Mouse (Mus musculus): ENCODE measurements at regions not wholly inside any gene's neighbourhood (a gene's known extent, or its start where the extent isn't known, plus 50 kb on each side); places are given as distances from the start of the nearest gene placed in this dataset.

DNA sequence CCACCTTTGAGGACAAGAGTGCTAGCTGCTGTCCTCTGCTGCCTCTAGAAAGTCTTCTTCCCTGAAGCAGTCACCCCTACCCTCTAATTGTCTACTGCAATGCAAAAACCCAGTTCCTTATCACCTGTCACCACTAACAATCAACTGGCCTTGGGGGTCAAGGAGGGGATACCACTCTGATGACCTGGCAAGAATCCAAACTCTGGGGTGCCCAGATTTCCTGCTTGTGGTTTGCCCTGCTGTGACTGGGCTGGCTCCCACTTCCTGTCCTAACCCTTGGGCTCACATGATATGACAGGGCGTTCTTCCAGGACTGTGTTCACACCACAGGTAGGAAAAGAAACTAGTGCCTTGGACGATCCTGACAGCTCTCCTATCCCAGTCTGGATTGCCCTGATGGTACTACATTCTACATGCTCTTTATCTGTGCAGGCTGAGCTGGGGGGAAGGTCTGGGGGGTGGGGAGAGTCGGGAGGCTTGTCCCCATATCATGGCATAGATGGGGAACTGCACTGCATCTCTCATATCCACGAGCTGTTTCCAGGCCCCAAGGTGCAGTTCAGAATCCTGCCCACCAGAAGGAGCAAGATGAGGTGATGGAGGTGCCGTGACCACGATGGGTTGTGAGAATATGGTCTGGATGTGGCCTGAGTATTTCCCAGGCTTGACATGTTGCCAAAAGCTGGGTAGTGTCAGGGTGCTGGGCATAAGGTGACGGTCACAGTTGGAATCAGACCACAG lies 81.0 kb downstream of the Maf start:
- no peak for DNase-seq

DNA sequence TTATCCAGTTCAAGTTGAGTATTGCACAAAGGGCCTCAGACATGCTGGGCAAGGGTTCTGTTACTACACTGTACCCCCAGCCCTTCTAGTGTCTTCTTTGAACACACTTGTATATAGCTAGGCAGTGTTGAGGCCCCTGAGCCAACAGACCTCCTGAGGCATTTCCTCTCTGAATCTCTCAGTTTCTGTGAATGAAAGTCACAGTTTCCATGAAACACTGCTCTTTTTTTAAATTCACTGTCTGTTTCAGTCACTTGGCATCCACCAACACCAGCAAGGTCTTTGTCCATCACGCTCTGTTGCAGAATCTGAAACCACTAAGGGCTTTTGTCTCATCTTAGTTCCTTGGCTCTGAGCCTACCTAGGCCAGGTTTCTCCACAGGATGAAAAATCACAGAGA lies 82.5 kb downstream of the Maf start:
- no peak for DNase-seq

DNA sequence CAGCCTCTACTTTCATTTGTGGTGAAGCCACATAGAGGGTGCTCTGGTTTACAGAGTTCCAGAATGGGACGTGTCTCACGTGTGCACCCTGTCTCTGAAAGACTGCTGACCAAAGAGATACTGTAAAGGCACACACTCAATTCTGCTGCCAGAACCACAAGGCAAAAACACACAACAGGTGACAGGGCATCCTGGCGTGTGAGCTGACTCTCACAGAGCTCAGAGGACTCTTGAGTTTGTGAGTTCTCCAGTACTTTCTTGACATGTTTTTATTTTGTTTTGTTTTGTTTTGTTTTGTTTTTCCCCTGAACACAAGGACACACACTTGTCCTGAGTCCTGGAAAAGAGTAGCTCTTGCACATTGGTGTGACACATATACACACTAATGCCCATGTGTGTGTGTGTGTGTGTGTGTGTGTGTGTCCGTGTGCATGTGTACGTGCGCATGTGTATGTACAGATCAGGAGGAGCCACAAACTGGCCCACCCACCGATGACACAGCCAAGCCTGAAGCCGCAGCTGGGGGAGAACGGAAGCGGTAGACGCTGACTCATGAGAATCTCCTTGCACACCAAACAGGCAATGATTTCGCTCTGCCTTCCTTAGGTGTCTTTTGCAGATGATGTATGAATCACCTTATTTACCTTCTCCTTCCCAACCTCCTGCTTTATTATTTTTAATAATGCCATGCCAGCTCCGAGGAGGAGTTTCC lies 89.4 kb downstream of the Maf start:
- no peak for DNase-seq

DNA sequence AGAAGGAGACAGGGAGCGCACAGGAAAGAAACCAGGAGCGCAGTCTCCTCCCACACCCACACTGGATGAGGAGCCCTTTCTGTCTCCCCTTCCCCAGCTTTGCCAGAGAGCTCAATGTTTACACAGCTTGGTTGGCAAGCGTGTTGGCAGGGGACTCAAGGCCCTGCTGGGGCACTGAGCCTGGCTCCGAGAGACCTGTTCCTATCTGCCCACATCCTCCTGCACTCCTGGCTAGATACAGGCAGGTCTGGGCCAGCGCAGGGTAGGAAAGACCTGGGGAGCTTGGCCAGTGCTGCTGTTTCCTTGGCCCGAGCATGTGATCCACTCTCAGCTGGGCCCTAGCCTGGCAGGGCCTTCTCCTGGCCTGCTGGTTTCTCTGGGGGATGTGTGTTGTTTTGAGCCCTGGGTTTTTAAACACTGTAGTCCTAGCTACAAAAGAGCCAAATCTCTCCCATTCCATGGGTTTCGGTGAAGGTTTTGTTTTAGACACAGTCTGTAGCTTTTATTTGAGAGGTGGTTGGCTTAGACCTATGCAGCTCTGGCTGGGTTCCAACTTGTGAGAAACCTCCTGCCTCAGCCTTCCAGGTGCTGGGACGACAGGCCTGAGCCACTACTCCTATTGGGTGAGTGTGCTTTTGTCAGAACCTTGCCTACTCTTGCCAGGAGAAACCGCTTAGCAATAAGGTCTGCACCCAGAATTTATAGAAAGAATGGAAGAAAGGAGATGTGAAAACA lies 90.6 kb downstream of the Maf start:
- DNase-seq = peak; percentile 74

DNA sequence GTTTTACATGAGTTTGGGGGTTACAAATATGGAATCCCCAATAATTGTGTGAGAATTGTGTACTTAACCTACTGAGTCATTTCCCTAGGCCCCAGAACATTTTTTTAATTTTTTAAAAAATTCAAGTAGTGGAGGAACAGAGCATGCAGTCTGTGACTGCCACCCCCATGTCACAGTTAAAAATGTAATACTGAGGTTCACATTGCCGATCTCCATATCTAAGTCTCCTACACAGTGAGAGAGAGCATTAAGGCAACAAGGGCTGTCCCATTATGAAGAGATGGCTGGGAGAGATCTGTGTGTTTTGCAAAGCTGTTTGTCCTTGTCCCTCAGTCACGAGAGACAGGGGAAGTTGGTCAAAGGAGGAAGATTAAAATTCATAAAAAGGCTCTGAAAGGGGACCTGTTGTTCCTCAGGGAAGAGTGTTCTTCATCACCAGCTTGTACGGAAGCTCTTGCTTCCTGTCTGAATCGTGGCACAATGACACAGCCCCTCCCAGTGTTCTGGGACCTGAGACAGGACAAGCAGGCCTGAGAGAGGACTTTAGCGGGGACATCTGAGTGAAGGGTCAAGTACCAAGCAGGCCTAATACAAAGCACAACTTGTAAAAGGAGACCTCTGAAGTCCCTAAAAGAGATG lies 93.5 kb downstream of the Maf start:
- DNase-seq = no peak

DNA sequence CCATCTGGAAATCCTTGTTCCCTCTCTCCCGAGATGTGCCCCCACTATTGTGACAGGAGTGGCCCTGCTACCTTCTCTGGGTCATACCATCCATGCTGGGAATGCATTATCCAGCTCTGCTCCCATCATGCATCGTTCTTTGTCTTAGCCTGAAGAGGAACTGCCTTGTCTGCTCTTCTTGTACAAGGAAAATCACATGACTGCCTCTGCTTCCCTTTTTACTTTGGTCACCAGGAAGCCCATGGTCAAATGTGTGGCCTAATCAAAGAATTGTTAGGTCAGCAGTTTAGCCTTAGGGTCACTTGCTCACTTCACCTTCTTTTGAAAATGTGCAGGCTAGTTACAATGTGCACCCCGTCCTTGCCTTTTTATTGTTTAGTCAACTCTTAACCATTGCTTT lies 95.5 kb downstream of the Maf start:
- DNase-seq = no peak

DNA sequence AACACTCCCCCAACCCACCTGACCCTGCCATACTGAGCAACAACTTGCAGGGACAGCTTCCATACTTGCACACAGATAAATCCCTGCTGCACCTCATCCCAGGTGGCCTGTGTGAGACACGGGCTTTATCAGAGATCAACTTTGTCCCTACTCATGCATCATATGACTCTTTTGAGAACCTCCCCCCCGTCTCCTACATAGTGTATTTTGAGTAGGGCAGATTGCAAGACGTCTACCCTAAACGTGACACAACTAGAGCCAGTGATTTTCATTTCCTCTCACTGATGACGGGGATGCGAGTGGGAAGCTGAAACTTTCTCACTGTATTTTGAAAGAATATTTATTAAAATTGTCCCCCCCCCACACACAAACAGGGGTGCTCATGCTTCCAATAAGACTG lies 107.8 kb downstream of the Maf start:
- DNase-seq = no peak

DNA sequence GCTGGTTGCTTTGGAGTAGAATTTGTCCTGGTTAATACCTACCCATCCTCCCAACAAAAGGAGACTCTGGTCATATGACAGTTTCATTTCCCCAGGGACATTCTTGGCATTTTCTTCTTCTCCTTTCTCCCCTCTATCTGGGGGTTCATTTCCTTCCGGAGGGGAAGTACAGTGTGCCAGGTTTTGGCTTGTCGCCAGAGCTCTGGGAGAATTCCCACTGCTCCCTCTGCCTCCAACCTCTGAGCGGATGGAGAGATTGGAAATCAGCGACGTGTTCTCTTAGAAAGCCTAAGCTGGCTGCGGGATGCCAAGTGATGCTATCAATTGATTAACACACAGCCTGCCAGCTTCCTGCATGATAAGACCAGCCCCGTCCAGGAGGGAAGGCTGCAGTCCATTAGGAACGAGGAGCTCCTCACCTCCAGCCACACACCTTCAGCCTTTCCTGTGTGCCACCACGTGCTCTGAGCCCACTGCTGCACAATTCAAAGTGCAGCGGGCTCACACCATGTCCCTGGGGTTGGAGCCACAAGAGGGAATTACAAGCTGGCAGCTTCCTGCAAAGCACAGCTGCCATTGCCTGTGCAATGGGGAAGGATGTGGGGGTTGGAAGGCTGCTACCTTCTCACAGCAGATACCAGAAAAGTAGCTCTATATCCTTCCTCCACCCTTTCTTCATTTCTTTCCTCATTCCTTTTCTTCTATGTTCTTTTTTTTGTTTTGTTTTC lies 110.2 kb downstream of the Maf start:
- peak; percentile 19 for DNase-seq

DNA sequence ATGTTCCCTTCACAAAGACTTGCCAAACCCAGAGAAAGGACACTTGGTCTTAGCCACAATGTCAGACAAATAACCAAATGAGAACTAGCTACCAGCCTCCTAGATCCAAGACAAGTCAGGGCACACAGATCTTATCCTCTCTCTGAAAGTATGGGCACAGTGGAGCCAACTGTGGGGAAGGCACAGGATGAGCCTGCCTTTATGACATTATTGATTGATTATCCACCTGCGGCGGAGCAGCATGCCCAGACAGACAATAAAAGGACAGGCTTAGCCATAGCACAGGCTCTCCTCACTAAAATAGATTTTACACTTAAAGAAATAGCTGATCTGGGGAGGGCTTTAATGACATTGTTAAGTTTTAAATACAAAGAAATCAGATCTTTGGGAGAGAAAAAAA lies 117.9 kb downstream of the Maf start:
- DNase-seq = no peak

DNA sequence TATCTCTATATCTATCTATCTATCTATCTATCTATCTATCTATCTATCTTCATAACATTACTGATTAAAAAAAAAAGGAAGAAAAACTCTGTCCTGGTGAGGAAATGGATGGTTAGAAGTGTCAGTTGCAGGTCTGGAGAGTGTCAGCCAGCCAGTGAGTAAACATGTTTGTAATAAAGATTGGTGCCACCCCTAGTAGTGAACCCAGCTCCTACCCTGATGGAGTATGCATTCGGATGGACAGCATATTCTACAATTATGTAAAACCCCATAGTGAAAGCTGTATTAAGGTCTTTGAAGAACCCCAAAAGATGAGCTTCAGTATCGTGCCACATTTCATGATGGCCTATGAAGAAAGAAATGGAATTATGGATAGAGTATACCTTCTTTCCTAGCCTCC lies 118.5 kb downstream of the Maf start:
- DNase-seq = no peak

DNA sequence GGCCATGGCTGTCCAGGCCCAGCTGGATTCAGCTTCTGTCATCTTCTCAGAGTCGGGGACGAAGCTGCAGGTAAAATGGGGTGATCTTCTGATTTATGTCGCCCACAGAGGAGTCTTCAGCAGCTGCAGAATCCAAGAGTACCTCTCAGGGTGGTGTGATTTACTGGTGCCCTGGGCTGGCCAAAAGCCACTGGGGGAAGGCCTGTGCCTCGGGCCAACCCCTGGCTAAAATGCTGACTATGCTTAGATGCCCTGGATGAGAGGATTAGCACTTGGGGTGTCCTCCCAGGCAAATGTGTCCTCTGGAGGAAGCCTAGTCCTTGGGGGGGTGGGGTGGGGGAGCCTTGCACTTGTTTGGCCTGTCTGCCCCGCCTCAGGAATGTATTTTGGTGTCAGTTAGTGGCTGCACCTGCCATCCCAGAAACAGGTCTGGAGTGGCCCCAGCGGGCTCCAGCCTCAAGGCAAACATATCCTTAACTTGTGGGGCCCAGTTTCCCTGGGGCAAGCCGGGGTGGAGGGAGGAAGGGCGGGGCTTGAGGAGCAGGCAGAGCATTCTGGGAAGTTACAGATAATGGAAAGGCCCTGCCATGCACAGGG lies 123.2 kb downstream of the Maf start:
- DNase-seq = no peak

DNA sequence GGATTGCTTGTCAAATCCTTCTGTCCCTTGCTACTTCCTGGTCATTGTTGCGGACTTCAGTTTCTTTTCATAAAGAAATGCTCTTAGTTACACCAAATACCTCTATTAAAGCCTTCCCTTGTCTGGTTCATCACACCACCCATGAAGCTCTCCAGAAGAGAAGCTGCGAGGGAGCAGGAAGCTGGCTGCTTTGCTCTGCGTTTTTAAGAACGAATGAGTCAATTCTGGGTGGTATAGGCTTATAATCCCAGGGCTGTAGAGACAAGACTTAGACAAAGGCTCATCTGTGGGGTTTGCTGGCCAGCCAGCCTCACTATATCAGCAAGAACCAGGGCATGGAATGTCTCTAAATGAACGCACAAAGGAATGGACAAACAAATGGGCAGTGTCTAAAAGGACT lies 124.4 kb downstream of the Maf start:
- no peak for DNase-seq

DNA sequence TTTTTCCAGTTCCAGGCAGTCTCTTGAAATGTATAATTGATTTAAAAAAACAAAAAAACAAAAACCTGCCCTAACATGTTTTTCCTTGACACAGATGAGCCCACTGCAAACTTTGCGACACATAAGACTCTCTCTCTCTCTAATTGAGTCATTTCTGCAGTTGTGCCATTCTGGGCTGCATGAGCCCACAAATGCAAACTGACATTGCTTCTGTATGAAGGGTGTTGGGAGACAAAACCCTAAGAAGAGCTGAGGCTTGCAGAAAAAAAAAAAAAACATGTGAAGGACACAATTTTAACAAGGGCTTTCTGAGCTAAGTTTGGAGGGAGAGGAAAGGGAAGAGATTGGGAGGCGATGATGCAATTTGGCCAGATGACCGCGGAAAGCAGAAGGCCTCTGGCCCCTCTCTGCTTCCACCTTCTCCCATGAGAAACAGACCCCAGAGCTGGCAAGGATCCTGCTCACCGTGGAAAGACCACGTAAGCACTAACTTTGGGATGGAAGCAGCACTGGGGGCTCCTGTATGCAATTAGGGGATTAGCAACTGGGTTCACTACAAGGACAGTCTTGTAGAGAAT lies 125.6 kb downstream of the Maf start:
- DNase-seq = no peak

DNA sequence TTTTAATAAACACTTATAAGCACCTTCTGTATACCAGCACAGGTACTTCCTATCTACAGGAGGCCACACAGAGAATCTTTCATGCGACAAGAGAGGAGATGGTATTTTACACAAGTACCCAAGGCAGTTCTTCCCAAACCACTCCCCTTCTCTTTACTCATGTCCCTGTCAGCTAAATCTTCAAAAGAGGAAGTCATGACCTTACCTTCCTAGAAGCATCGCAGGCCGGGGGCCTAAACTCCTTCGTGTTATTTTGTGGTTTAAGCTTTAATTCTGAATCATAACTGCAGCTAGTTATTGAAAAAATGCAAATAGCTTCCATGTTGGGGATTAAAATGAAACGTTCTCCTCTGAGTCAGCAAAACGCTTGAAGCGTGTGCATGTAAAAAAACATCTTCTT lies 139.2 kb downstream of the Maf start:
- no peak for DNase-seq

DNA sequence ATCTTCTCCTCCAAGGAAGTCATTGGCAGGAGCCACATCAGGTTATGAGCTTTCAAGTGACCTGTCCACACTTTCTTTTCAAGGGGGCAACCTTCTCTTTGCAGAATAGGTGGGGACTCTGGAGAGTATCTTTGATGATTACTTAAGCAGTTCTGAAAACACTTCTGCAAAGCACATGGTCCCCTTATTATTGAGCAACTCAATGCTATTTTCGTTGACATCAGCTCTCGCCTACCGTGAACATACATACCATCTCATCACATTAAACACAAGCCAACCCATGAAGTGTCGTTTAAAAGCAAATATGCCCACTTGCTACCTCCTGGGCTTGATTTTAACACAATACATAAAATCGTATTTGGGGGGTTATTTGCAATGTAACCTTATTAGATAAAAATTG lies 141.8 kb downstream of the Maf start:
- no peak for DNase-seq

DNA sequence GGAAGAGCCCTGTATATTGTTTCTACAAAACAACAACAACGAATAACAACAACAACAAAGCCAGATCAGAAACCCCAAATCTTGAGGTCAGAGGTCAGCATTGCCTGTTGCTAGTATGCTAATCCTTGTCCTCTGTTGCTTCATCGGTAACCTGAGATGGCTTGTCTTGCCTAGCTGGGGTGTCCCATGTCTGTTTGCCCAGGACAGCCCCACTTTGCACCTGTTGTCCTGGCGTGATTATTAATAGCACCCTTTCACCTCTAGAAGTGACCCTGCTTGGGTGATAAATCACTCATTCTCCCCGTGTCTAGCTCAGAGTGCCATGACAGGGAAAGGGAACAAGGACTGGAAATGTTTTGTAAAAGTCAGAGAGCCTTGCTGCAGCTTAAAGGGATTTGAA lies 145.2 kb downstream of the Maf start:
- DNase-seq = no peak

DNA sequence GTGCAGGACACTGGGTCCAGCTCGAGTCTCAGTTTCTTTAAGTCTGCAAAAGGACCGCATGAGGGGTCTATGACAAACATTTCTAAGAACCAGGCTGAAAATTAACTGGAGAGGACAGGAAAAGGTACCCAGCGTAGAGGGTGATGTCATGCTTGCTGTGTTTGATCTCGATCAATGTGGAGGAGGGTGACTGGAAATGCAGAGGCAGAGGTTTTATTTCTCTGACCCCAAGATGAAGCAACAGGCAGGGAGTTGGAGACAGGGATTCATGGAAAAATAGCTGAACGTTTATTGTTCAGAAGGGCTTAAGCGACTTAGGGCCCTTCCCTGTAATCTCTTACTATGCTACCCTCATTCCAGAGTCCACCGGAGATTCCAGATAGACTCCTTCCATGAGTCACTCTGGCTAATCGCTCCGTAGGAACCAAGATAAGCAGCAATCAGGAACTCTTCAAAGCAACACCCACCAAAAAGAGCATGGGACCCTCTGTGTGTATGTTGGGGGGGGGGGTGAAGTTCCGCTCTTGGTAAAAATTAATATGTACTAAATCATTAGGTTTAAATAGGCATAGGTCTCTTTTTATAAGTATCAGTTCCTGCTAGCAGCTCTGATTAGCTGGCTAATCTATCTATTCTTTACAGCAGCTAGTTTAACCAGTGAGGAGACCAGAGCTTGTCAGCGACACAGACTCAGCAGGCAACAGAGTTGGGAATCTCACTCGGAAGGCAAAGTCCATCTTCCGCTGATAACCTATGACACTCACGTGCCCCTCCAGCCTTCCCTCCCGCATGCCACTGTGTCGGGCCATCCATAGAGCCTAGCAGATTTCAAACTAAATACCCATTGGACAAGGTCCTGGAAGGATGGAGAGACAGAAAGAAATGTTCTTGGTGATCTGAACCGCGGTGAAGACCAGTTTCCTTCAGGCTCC lies 146.3 kb downstream of the Maf start:
- no peak for DNase-seq

DNA sequence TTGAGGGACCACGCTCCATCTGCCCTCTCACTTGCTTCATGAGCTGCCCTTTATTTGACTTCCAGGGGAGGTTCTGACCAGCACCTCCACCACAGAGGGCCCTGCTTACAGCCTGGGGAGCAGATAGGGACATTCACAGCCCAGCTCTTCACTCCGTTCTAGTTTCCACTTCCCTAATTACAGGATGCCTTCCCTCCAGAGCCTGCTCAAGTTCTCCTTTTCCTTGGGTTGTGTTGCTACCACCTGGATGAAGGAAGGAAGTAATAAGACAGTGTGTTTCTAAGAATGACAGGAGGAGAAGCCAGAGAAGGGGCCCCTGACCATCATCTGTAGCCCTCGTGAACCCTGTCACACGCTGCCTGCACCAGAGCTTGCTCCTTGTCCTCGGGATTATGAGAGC lies 152.1 kb downstream of the Maf start:
- no peak for DNase-seq

DNA sequence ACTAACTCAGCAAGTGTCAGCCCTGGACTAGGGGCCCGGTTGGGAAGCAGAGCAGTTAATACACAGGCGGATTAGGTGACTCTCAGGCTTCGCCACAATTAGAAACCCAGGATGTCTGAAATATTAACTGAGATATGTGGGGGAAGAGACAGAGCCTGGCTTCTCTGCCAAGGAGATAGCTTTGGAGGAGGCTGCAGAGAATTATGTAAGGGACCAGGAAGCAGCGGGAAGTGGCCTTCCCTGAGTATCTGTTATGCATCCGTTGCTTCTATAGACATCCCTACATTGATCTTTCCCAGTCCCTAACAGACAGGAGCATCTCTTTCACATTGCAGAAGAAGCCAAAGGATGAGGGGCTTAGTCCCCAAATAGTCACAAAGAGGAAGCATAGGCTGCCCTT lies 153.4 kb downstream of the Maf start:
- no peak for DNase-seq

DNA sequence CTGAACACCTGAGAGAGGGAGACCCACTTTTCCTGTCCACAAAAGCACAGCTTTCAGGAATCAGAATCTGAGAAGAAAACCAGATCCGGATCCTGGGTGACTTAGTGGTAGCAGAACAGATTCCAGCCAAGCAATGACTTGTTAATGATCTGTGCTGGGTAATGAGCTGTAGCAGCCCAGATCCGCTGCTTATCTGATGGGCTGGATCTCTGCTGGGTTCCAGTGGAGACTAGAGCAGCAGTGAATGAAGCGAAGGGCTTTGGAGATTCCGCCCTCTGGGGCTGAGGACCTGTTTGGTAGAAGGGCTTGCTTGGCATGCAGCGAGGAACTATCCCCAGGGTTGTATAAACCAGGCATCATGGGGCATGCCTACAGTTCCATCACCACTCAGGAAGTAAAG lies 156.3 kb downstream of the Maf start:
- no peak for DNase-seq

DNA sequence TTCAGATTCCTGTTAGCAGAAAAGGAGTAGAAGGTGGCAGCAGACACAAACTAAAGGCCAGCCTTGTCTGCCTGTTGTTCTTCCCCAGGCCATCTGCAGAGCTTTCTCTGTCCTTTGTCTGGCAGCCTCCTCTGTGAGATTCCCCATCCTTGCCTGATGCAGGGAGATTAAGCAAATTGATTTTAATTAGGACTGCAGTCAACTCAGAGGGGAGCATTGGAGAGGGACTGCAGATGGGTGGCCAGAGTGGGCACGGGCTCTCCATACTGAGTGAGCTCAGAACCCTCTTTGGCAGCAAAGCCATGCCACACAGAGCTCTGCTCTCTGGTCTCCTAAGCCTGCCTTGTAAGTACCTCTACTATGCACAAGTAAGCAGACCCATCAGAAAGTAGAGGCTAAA lies 158.5 kb downstream of the Maf start:
- no peak for DNase-seq
